Mouse (Mus musculus) embryonic fibroblast, embryonic 13.5 days (primary cell): ENCODE measurements around the gene Cadps.

ENCODE experiments used
- CTCF ChIP-seq: IDR thresholded peaks from 2 replicates; pipeline ENCODE4 v1.5.1; 2011; ENCODE audit warnings: mild to moderate bottlenecking, control low read depth, low read length, moderate library complexity, borderline replicate concordance; ENCODE audit not compliant: insufficient read depth
- POLR2A ChIP-seq: IDR thresholded peaks from 2 replicates; pipeline ENCODE4 v1.6.1; 2011; ENCODE audit warnings: low read depth, mild to moderate bottlenecking, control low read depth, low read length, moderate library complexity

DNA sequence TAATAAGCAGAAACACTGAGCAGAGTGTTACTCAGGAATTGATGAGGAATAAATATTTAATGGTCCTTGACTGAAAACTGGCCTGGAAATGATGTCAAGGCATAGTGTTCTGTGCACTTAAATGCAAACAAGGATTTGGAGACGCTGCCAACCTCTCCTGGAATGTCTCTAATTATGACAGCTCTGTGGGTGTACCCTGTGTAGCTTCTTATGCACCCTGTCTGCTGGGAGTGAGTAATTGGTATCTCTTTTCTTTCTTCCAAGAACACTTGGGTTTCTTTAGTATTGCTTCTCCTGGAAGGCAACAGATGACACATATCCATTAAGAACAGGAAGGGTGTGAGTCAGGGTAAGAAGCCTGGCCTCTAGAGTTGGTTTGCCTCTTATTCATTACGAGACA lies 42.4 kb upstream of the Cadps start:
- TF ChIP-seq CTCF (no peak), POLR2A (no peak)
